Mouse (Mus musculus) forebrain, embryonic 11.5 days (tissue): ENCODE measurements around the gene Foxi3. TPM values are rescaled to one million over a fixed set of nuclear protein-coding genes. Genes with fewer than 3 reads are reported as not detected.

ENCODE experiments used
- polyA plus RNA-seq: library from polyadenylated mRNA; unstranded; fragments of >200 nt; fragmentation: Nextera tagmentation; extraction: Ambion mirVana; gene quantifications from 2 replicates; pipeline ENCODE4 v1.2.1, GENCODE M21; 2014

The Foxi3 gene
- polyA plus RNA-seq, 1 experiment from 2014 or later, result not detected

Other genes starting within 250 kb of the Foxi3 start
- gene Rpia, start 164.3 kb upstream of the Foxi3 start, polyA plus RNA-seq, result 2.0 and 3.3 TPM in 2 replicates
- 9.8 and 11.0 TPM in 2 replicates for gene Eif2ak3, start 112.0 kb upstream of the Foxi3 start, polyA plus RNA-seq
- not detected in 2 replicates for gene Tex37, start 37.6 kb upstream of the Foxi3 start, polyA plus RNA-seq
- gene Thnsl2, start 187.9 kb downstream of the Foxi3 start, polyA plus RNA-seq, result 4.4 and 4.7 TPM in 2 replicates
- not detected in 2 replicates for gene Fabp1, start 243.3 kb downstream of the Foxi3 start, polyA plus RNA-seq